Mouse (Mus musculus): ENCODE results near the gene AL732309.1. TPM values are rescaled to one million over a fixed set of nuclear protein-coding genes. Genes with fewer than 3 reads are reported as not detected.

AL732309.1 gene
- total RNA-seq (2023) = 1 to 10 TPM; 1.2 to 3.4 TPM

GRCm38 (mm10) chr2:25246183-25247072 lies at the start of gene AL732309.1:
TSS of gene AL732309.1 (minus strand) at chr2:25246863.

GRCm38 (mm10) chr2:25289651-25290050 lies 43.0 kb upstream of the AL732309.1 start, which contains the start of gene Lrrc26:
TSS of gene Lrrc26 (plus strand) at chr2:25289915.

GRCm38 (mm10) chr2:25287927-25288649 lies 41.4 kb upstream of the AL732309.1 start, which contains the start of gene Tmem210:
TSS of gene Tmem210 (plus strand) at chr2:25288145.

GRCm38 (mm10) chr2:25271827-25272511 lies 25.3 kb upstream of the AL732309.1 start, which contains the start of the genes Ssna1 and Anapc2:
TSS of gene Ssna1 (minus strand) at chr2:25272438.
TSS of gene Anapc2 (plus strand) at chr2:25272478.

GRCm38 (mm10) chr2:25262291-25262767 lies 15.7 kb upstream of the AL732309.1 start, which contains the start of gene Tprn:
TSS of gene Tprn (plus strand) at chr2:25262618.

GRCm38 (mm10) chr2:25255284-25255779 lies 8.7 kb upstream of the AL732309.1 start, which contains the start of gene Tmem203:
TSS of gene Tmem203 (plus strand) at chr2:25255439.

GRCm38 (mm10) chr2:25242101-25242506 lies 4.6 kb downstream of the AL732309.1 start, which contains the start of the genes Rnf208 and Cysrt1:
TSS of gene Rnf208 (plus strand) at chr2:25242255.
TSS of gene Cysrt1 (minus strand) at chr2:25242452.

GRCm38 (mm10) chr2:25236614-25237013 lies 10.0 kb downstream of the AL732309.1 start, which contains the start of gene Rnf224:
TSS of gene Rnf224 (minus strand) at chr2:25236787.

GRCm38 (mm10) chr2:25234050-25234449 lies 12.6 kb downstream of the AL732309.1 start, which contains the start of gene Slc34a3:
TSS of gene Slc34a3 (minus strand) at chr2:25234364.

GRCm38 (mm10) chr2:25224492-25224765 lies 22.2 kb downstream of the AL732309.1 start, which contains the start of gene Tubb4b:
TSS of gene Tubb4b (minus strand) at chr2:25224702.

GRCm38 (mm10) chr2:25218445-25218844 lies 28.2 kb downstream of the AL732309.1 start, which contains the start of gene Fam166a:
TSS of gene Fam166a (plus strand) at chr2:25218745.

GRCm38 (mm10) chr2:25214444-25214843 lies 32.2 kb downstream of the AL732309.1 start, which contains the start of gene Stpg3:
TSS of gene Stpg3 (minus strand) at chr2:25214637.

GRCm38 (mm10) chr2:25211121-25211670 lies 35.5 kb downstream of the AL732309.1 start, which contains the start of gene Nelfb:
TSS of gene Nelfb (minus strand) at chr2:25211489.

GRCm38 (mm10) chr2:25196172-25196954 lies 50.3 kb downstream of the AL732309.1 start, which contains the start of gene Tor4a:
TSS of gene Tor4a (minus strand) at chr2:25196886.

Other genes starting within 250 kb of the AL732309.1 start
- 10 to 100 TPM; 12.8 to 16.5 TPM for gene Nsmf, start 192.5 kb downstream of the AL732309.1 start, total RNA-seq (2023)
- gene Entpd8, start 166.6 kb downstream of the AL732309.1 start, total RNA-seq (2023) = not detected
- not detected for gene Noxa1, start 151.7 kb downstream of the AL732309.1 start, total RNA-seq (2023)
- 1 to 10 TPM in 1 of 2 experiments, under 1 TPM in 1; 0.86 to 1.8 TPM for gene Nrarp, start 66.1 kb downstream of the AL732309.1 start, total RNA-seq (2023)
- gene Tor4a, start 50.0 kb downstream of the AL732309.1 start, total RNA-seq (2023) = 10 to 100 TPM; 40.2 to 43.9 TPM
- 10 to 100 TPM; 54.4 to 55.1 TPM for gene Nelfb, start 35.4 kb downstream of the AL732309.1 start, total RNA-seq (2023)
- gene Stpg3, start 32.2 kb downstream of the AL732309.1 start, total RNA-seq (2023) = under 1 TPM in 1 of 2 experiments, not detected in 1; 0.44 TPM
- gene Fam166a, start 28.1 kb downstream of the AL732309.1 start, total RNA-seq (2023) = not detected
- 100 to 1,000 TPM; 295 to 367 TPM for gene Tubb4b, start 22.2 kb downstream of the AL732309.1 start, total RNA-seq (2023)
- gene Slc34a3, start 12.5 kb downstream of the AL732309.1 start, total RNA-seq (2023) = not detected
- gene Rnf224, start 10.1 kb downstream of the AL732309.1 start, total RNA-seq (2023) = not detected
- gene Rnf208, start 4.6 kb downstream of the AL732309.1 start, total RNA-seq (2023) = under 1 TPM in 1 of 2 experiments, not detected in 1; 0.55 TPM
- gene Cysrt1, start 4.4 kb downstream of the AL732309.1 start, total RNA-seq (2023) = not detected
- gene Tmem203, start 8.6 kb upstream of the AL732309.1 start, total RNA-seq (2023) = 10 to 100 TPM; 16.7 to 17.8 TPM
- gene Tprn, start 15.8 kb upstream of the AL732309.1 start, total RNA-seq (2023) = 10 to 100 TPM in 1 of 2 experiments, 1 to 10 TPM in 1; 9.3 to 13.0 TPM
- 10 to 100 TPM; 65.3 to 70.3 TPM for gene Ssna1, start 25.6 kb upstream of the AL732309.1 start, total RNA-seq (2023)
- gene Anapc2, start 25.6 kb upstream of the AL732309.1 start, total RNA-seq (2023) = 10 to 100 TPM; 67.8 to 79.9 TPM
- not detected for gene Tmem210, start 41.3 kb upstream of the AL732309.1 start, total RNA-seq (2023)
- gene Lrrc26, start 43.1 kb upstream of the AL732309.1 start, total RNA-seq (2023) = not detected
- gene Grin1, start 72.3 kb upstream of the AL732309.1 start, total RNA-seq (2023) = not detected
- 10 to 100 TPM; 35.1 to 42.7 TPM for gene Man1b1, start 85.5 kb upstream of the AL732309.1 start, total RNA-seq (2023)
- gene Dpp7, start 109.5 kb upstream of the AL732309.1 start, total RNA-seq (2023) = 10 to 100 TPM; 13.4 to 14.6 TPM
- gene Uap1l1, start 118.8 kb upstream of the AL732309.1 start, total RNA-seq (2023) = 10 to 100 TPM; 24.1 to 29.2 TPM
- gene Sapcd2, start 125.5 kb upstream of the AL732309.1 start, total RNA-seq (2023) = 10 to 100 TPM in 1 of 2 experiments, 1 to 10 TPM in 1; 9.8 to 12.2 TPM
- gene Entpd2, start 149.0 kb upstream of the AL732309.1 start, total RNA-seq (2023) = not detected
- gene Npdc1, start 152.5 kb upstream of the AL732309.1 start, total RNA-seq (2023) = 1 to 10 TPM in 1 of 2 experiments, not detected in 1; 1.0 TPM
- gene Fut7, start 176.4 kb upstream of the AL732309.1 start, total RNA-seq (2023) = 10 to 100 TPM; 20.7 to 24.1 TPM
- gene Abca2, start 181.8 kb upstream of the AL732309.1 start, total RNA-seq (2023) = 10 to 100 TPM; 21.7 to 22.3 TPM
- gene Clic3, start 210.0 kb upstream of the AL732309.1 start, total RNA-seq (2023) = not detected
- 10 to 100 TPM; 47.2 to 49.2 TPM for gene Paxx, start 214.2 kb upstream of the AL732309.1 start, total RNA-seq (2023)
- not detected for gene Ptgds, start 223.2 kb upstream of the AL732309.1 start, total RNA-seq (2023)
- not detected for gene Lcn12, start 247.0 kb upstream of the AL732309.1 start, total RNA-seq (2023)

All from neutrophil, adult 83 days (primary cell).